ENCODE assay signal across 21 mouse cellular contexts in genomic region chr19:28049280-28049679, GRCm38 (mm10). TPM values are rescaled to one million over a fixed set of nuclear protein-coding genes. Genes with fewer than 3 reads are reported as not detected.
DNase-seq lines count a peak whose midpoint lies in the region; ATAC-seq and TF ChIP-seq lines count a peak whose summit lies in the region.
"Had no signal": no experiment of that assay in that cellular context is flagged by ENCODE, and none has a peak within 500 bp of the region (broad histone marks: within the 10 kb centered on the region; RNA-seq: fewer than 3 reads in every experiment).

No protein-coding gene starts in this region.

- no peak overlapping the region for H3ac ChIP-seq in myocyte (ENCODE audit: control insufficient read depth, insufficient read length)

- no peak overlapping the region for H3K4me3 ChIP-seq in myocyte
- H3K4me3 ChIP-seq: embryonic facial prominence, embryonic 10.5 days; embryonic facial prominence, embryonic 12.5 days; forebrain, embryonic 13.5 days; forebrain, embryonic 15.5 days had no signal

- no peak for TF ChIP-seq POLR2A in myocyte (IDR thresholded peaks at IDR 0.05; ENCODE audit: insufficient read length, low read depth)

- no peak for ATAC-seq in frontal cortex, adult (ENCODE audit: low TSS enrichment)
- ATAC-seq: CD4-positive, CD25-positive, alpha-beta regulatory T cell, adult 4 months; forebrain, embryonic 13.5 days; forebrain, embryonic 15.5 days; forebrain, postnatal 0 days had no signal

- H3K4me2 ChIP-seq in myocyte (ENCODE audit: low read depth), result peak overlapping the region; percentile 44
- H3K4me2 ChIP-seq: embryonic facial prominence, embryonic 12.5 days; forebrain, embryonic 13.5 days; forebrain, embryonic 15.5 days had no signal

- H3K36me3 ChIP-seq in myocyte (ENCODE audit: control insufficient read depth, insufficient read depth), result no peaks in the 10 kb centered on the region
- H3K36me3 ChIP-seq: embryonic facial prominence, embryonic 10.5 days; embryonic facial prominence, embryonic 12.5 days; forebrain, embryonic 15.5 days; G1E had no signal

- DNase-seq in 3T3-L1 (ENCODE audit: low read depth, low spot score), result peak; percentile 5
- peak; percentile 22 for DNase-seq in Muller cell, postnatal 12 days (ENCODE audit: inconsistent ontology term)
- DNase-seq in heart, adult 9 months (ENCODE audit: low spot score in 2 of 2), result no peak
- DNase-seq: adrenal gland, adult 2 months; adrenal gland, postnatal 10 days; adrenal gland, postnatal 25 days; cerebellum, adult 11-12 months; cerebellum, adult 2 months; cerebellum, adult 9-10 months; cerebellum, postnatal 10 days; cerebellum, postnatal 25 days; forebrain, postnatal 0 days had no signal

- no peaks in the 10 kb centered on the region for H3K27me3 ChIP-seq in myocyte (ENCODE audit: control insufficient read depth, insufficient read depth, insufficient read length)
- H3K27me3 ChIP-seq: CH12.LX; embryonic facial prominence, embryonic 12.5 days; forebrain, embryonic 13.5 days; forebrain, embryonic 15.5 days had no signal

- H3K79me2 ChIP-seq in myocyte (ENCODE audit: control insufficient read depth, insufficient read depth), result no peaks in the 10 kb centered on the region

TF ChIP-seq in myocyte, 11 proteins besides CTCF, POLR2A, EP300 and RAD21:
- no peak for TF ChIP-seq MAX (IDR thresholded peaks at IDR 0.05; ENCODE audit: low read depth)
- TF ChIP-seq MYOD1 (IDR thresholded peaks at IDR 0.05; ENCODE audit: control insufficient read depth in 1 of 3, insufficient read length in 2 of 3, low read depth in 2 of 3), result peak in 2 of 3 experiments; percentile 77 to 81
- peak; percentile 82 for TF ChIP-seq SRF (IDR thresholded peaks at IDR 0.05; ENCODE audit: control insufficient read depth, insufficient read length, low read depth)
- TF ChIP-seq MYOG (IDR thresholded peaks at IDR 0.05; ENCODE audit: control insufficient read depth in 1 of 3, insufficient read depth in 1 of 3, insufficient read length in 2 of 3, low read depth in 2 of 3), result peak in 1 of 3 experiments; percentile 24
- no peak for TF ChIP-seq REST (IDR thresholded peaks at IDR 0.05; ENCODE audit: insufficient read depth, insufficient read length)
- no peak for TF ChIP-seq E2F4 (IDR thresholded peaks at IDR 0.05; ENCODE audit: insufficient read depth)
- TF ChIP-seq CEBPB (IDR thresholded peaks at IDR 0.05; ENCODE audit: insufficient read depth, poor library complexity, severe bottlenecking), result no peak

RNA-seq across cellular contexts. Expression of gene Rfx3, which starts 38.3 kb away (rescaled TPM):
- 0.94 TPM for polyA plus RNA-seq in myocyte (2012; fragmentation: generic; extraction: Trizol)

Comparison
In these comparisons a context has a peak if more than half of its experiments do, and no peak if none do; other contexts are left out.
1. DNase-seq: peak in 3T3-L1 (single experiment) and Muller cell, postnatal 12 days (single experiment); none in heart, adult 9 months (0 of 2).